Mouse (Mus musculus) bone marrow, adult 2 months (tissue): ENCODE results near the gene Alyref2. TPM values are rescaled to one million over a fixed set of nuclear protein-coding genes. Genes with fewer than 3 reads are reported as not detected.
"Not testable (repeated sequence)": the region's sequence is repeated elsewhere in the genome, so short reads cannot be mapped to it uniquely, and the experiment has no call there.

Experiments
- H3K27ac ChIP-seq: fragments of 200-500 bp; 2 replicates; pipeline ENCODE4 v1.5.1; 2012; ENCODE audit warnings: low read depth, mild to moderate bottlenecking, control low read depth, inconsistent platforms, low read length; ENCODE audit not compliant: control insufficient read depth, poor library complexity, insufficient read depth
- H3K4me1 ChIP-seq: fragments of 200-500 bp; 2 replicates; pipeline ENCODE4 v1.6.1; 2011; ENCODE audit warnings: low read length; ENCODE audit not compliant: control insufficient read depth, insufficient read depth
- H3K4me3 ChIP-seq: fragments of 200-500 bp; replicated peaks from 2 replicates; pipeline ENCODE3; 2011; ENCODE audit warnings: mild to moderate bottlenecking, low read depth, low read length, control low read depth; ENCODE audit not compliant: control insufficient read depth
- CTCF ChIP-seq: fragments of 200-500 bp; IDR thresholded peaks from 2 replicates; pipeline ENCODE4 v1.5.1; 2011; ENCODE audit warnings: low read length, control low read depth; ENCODE audit not compliant: control insufficient read depth, insufficient read depth
- POLR2A ChIP-seq: fragments of 200-500 bp; IDR thresholded peaks from 2 replicates; pipeline ENCODE4 v1.6.1; 2011; ENCODE audit warnings: low read depth, mild to moderate bottlenecking, control low read depth, low read length, borderline replicate concordance; ENCODE audit not compliant: control insufficient read depth
- WGBS: fragments of 180-500 bp; shearing (Covaris S2); methylation state at CpG from one replicate; pipeline ENCODE4 v1.1.7; 2018; 5-methylcytosine and 5-hydroxymethylcytosine counted together
- polyA plus RNA-seq: library from polyadenylated mRNA; stranded (reverse); fragments of >200 nt; gene quantifications from 2 replicates; pipeline ENCODE4 v1.2.4, GENCODE M21; 2011; ENCODE audit warnings: low replicate concordance; ENCODE audit not compliant: missing spikeins, insufficient read depth, insufficient read length

Gene Alyref2
- polyA plus RNA-seq, 1 experiment = 8.7 TPM

DNA sequence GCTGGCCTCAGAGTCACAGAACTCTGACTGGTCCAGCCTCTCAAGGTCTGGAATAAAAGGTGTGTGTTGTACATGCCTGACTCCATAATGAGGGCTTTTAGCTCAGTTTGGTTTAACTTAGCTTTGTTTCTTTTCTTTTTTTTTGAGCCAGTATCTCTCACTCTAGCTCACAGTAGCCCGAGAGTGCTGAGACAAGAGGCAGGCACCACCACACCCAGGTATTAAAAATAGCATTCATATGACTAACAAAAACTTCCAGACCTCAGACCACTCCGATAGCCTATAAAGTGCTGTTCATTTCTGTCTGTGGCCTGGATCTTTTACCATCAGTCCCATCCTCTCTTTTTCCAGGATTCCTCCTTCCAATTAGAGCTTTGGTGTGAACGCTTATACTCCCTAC, 33.6 kb upstream of the Alyref2 start:
- Histone ChIP-seq H3K4me3 (no peak overlapping the region), H3K4me1 (no peaks in the 10 kb centered on the region; the same call in none of the 2 replicates), H3K27ac (no peak overlapping the region)
- 67% methylated on average over 3 of the region's 3 CpGs for WGBS
- TF ChIP-seq CTCF (no peak), POLR2A (no peak)

DNA sequence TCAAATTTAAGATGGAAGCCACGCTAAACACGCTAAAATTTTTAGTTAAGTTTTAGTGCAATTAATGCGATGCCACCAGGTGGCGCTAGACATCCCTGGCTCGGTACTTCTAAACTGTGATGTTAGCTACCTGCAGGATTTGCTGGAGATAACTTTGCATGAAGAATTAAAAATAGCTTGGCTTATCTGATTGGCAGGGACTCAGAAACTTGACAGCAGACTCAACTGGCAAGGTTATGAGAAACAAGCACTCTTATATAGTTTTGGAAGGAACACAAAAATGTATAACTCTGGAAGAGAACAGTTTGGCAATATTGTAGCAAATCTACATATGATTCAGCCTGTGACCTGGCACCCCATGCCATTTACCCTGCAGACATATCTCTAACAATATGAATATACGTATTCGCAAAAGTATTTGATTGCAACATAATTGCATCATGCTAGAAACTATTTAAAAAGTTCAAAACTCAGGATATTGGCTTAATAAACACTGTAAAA, 32.9 kb upstream of the Alyref2 start:
- WGBS = 10% methylated on average over 7 of the region's 7 CpGs
- no peak overlapping the region for H3K27ac ChIP-seq

DNA sequence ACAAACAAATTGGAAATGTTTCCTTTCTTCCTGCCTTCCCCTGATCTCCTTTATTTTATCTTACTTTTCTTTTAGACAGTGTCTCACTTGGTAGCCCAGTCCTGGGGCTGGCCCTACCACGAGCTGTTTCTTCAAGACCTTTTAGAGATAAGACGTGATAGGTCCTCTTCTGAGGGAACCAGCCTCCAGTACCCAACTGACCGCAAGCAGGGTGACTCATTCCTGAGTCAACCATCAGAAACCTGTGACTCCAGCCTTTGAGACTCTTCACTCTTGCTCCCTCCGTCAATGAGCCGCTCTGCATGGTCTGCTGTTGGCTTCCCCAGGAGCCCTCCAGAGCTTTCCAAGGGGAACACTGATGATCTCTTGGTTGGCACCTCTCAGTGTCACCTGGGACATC, 32.4 kb upstream of the Alyref2 start:
- no peak overlapping the region for H3K27ac ChIP-seq
- WGBS = 50% methylated on average over 5 of the region's 5 CpGs
- no peaks in the 10 kb centered on the region; the same call in none of the 2 replicates for H3K4me1 ChIP-seq
- H3K4me3 ChIP-seq = no peak overlapping the region
- TF ChIP-seq POLR2A (no peak), CTCF (no peak)

More for the DNA sequence above, 32.9 kb upstream of the Alyref2 start:
- TF ChIP-seq CTCF (peak; percentile 83), POLR2A (no peak)
- no peaks in the 10 kb centered on the region; the same call in none of the 2 replicates for H3K4me1 ChIP-seq
- no peak overlapping the region for H3K4me3 ChIP-seq

DNA sequence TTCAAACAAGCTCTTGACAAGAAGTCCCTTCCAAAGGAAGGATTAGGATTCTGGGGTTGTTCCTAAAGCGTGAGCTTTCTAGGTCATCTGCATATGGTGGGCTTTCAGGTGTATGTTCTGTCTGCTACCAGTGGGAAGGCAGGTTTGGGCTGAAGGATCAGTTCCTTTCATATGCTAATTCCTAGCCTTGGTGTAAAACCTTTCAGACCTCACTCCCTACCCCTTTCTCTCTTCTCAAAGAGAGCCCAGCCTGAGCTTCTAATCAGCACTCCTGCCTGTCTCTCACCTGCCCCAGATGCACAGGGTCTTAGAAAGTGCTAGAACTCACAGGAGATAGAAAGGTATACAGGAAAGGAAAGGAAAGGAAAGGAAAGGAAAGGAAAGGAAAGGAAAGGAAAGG, 31.8 kb upstream of the Alyref2 start:
- no peaks in the 10 kb centered on the region; the same call in none of the 2 replicates for H3K4me1 ChIP-seq
- TF ChIP-seq CTCF (no peak), POLR2A (no peak)
- no peak overlapping the region for H3K27ac ChIP-seq
- no peak overlapping the region for H3K4me3 ChIP-seq
- WGBS = 84% methylated on average over 1 of the region's 1 CpGs

DNA sequence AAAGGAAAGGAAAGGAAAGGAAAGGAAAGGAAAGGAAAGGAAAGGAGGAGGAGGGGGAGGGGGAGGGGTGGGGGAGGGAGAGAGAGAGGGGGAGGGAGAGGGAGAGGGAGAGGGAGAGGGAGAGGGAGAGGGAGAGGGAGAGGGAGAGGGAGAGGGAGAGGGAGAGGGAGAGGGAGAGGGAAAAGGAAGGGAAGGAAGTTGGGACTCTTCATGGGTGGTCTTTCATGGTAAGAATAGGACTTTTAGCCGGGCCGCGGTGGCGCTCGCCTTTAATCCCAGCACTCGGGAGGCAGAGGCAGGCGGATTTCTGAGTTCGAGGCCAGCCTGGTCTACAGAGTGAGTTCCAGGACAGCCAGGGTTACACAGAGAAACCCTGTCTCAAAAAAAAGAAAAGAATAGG, 31.3 kb upstream of the Alyref2 start:
- H3K27ac ChIP-seq, H3K4me3 ChIP-seq, H3K4me1 ChIP-seq: not testable (repeated sequence)
- WGBS = 87% methylated on average over 8 of the region's 8 CpGs

DNA sequence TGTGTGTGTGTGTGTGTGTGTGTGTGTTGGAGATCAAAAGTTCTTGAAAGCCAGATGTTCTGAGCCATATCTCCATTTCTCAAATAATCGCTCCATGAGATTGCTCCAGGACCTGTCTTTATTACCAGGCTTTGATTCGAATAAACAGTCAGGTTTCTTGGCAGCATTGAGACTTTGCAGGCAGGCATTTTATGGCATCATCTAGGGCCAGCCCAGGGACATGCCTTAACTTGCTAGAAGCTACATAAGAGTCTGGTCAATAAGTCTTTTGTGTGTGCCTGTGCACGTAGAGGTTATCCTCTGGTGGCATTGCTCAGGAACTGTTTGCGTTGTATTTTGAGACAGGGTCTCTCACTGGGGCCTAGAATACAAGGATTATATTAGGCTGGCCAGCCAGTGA, 29.8 kb upstream of the Alyref2 start:
- WGBS = 82% methylated on average over 4 of the region's 4 CpGs
- H3K27ac ChIP-seq = no peak overlapping the region
- no peak overlapping the region for H3K4me3 ChIP-seq
- H3K4me1 ChIP-seq = peaks cover 4% of the 10 kb centered on the region
- no peak for TF ChIP-seq POLR2A
- TF ChIP-seq CTCF = no peak

DNA sequence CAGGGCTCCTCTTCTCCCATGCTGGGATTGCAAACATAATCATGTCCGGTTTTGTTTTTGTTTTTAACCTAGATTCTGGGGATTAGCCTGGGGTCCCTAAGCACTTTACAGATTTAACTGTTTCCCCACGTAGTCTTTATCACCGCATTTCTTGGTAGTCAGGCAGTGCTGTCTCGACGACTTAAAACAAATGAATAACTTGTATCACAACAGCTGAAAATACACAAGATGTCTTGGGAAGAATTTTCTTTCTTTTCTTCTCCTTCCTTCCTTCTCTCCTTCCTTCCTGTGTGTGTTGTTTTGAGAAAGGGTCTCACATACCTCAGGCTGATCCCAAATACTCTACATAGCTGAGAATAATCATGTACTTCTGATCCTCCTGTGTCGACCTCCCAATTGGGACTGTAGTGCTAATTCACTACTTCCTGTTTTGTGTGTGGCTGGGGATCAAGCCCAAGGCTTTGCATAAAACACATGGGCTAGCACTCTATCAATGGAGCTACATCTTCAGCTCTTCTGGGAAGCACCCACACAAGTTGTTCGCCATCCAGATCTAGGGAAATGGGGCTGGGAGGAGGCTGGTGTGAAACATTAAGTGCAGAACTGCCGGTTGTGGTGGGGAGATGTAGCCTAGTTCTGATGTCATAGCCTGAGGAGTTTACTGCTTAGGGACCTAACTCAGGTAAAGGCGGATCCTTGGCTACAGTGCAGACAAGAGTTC, 29.2 kb upstream of the Alyref2 start:
- TF ChIP-seq POLR2A (no peak), CTCF (no peak)

DNA sequence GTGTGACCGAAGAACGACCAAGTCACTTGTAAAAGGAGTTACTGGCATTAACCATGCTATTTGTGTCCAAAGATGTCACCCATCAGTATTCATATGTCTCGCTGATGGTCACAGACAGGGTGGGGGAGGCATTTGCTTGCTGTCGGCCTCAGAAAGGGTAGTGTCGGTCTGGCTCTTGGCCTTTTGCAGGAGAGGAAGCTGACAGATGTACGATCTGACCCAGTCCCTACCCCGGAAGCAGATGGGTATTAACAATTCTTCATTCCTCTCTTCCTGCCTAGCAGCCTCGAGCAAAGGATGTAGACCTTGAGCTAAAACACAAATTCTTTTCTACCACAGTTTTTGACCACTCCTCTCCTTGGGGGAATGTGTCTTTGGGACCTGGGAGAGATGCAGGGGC, 26.2 kb upstream of the Alyref2 start:
- Histone ChIP-seq H3K27ac (no peak overlapping the region), H3K4me3 (no peak overlapping the region), H3K4me1 (peaks cover 4% of the 10 kb centered on the region)
- 69% methylated on average over 8 of the region's 8 CpGs for WGBS
- TF ChIP-seq POLR2A (no peak), CTCF (no peak)

More for the DNA sequence above, 29.2 kb upstream of the Alyref2 start:
- peaks cover 4% of the 10 kb centered on the region for H3K4me1 ChIP-seq
- H3K4me3 ChIP-seq = no peak overlapping the region
- H3K27ac ChIP-seq = no peak overlapping the region
- WGBS = 65% methylated on average over 9 of the region's 9 CpGs
